Mouse (Mus musculus) cerebellum, adult 9-11 months (tissue): ENCODE results near the gene Cct3.

Experiments
- DNase-seq: peaks from one replicate; pipeline ENCODE4 v3.0.0; 2022

The Cct3 gene

DNA sequence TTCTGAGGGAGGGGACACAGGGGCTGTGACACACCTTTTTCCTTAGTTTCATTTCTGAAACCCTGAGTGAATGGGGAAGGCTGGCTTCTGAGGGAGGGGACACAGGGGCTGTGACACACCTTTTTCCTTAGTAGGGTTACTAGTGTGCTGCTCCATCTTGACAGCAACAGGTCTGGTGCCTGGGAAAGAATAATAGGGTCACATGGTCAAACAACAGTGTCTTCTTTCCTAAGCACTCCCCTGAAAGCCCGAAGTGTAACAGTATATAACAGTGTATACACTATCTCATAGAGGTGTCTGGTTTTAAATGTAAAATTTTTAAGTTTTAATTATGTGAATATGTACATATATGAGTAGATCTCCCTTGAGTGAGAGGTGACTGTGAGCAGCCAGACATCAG lies 1.6 kb upstream of the Cct3 start:
- DNase-seq: peak; percentile 9

DNA sequence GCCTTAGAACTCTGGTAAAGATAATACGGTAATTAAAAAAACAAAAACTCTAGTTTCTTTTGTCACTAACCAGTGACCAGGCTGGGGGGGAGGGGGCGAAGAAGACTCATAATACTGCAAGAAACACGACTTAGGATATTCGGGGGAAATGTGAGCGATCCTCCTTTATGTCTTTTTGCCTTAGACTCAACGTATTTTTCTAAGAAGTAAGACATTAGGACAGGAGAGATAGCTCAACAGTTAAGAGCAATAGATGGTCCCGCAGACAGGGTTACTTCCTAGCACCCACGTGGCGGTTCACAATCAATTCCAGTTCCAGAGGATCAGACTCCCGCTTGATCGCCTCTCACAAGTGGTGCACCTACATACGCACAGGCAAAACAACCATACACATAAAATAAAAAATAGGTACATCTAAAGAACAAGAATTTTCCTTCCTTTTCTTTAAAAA lies 781 bp upstream of the Cct3 start:
- no peak for DNase-seq

DNA sequence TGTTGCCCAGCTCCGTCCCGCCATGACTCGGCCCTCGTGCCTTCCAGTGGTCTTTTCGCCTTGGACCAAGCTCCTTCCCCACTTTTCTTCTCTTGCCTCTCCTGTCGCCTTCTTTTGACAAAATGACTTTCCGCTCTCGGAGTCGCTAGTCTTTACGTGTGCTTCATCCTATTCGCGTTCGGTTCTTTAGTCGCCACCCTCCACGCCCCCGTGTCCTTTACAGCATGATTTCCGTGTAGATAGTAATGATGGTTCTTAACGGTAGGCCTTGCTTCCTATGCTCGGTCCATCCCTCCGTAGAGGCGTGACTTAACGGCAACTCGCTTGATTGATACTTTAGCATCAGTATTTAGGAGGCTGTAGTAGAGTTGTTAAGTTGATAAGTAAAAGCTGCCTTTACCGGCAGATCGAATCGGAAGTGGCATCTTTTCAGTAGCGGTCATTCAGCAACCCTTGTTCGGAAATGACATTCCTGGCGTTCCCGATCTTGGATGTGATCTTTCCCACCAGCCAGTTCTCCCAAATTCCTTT lies 470 bp downstream of the Cct3 start:
- DNase-seq: no peak

DNA sequence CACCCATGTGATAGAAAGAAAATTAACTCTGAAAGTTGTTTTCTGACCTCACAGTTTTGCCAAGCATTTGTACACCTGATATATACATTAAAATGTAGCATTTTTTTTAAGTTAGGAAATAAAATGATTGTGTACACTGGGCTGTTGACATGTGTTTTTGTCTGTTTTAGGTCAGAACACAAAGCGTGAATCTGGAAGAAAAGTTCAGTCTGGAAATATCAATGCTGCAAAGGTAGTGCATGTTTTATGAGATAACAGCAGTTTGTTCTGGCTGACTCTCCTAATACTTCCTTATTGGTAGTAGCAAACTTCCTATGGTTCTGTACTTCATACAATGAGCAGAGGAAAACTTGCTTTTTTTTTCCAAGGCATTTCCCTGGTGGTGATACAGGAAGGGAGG lies 2.3 kb downstream of the Cct3 start:
- no peak for DNase-seq

DNA sequence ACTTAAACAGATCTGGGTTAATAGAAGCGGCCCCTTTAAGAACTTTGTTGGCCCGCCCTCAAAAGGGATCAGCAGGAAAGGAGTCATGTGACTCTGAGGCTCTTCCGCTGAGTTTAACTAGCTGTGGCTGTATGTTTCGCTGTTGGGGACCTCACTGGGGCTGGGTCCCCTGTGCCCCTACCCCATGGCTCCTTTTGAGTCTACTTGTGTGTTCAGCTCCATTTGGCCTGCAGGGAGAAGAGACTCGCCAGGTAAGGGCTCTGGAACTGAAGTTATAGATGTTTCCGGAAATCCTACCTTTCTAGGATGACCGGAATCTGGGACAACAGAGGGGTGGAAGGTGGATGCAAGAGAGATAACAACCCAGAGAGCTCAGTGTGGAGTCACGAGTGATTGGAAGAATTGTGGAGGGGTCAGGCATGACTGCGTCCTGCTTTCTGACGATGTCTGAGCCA lies 28.1 kb downstream of the Cct3 start, which contains the start of gene Glmp:
Gene Glmp, plus strand, starts transcription at position 73 of the 455 bp plus-strand sequence.
- peak; percentile 68 for DNase-seq

DNA sequence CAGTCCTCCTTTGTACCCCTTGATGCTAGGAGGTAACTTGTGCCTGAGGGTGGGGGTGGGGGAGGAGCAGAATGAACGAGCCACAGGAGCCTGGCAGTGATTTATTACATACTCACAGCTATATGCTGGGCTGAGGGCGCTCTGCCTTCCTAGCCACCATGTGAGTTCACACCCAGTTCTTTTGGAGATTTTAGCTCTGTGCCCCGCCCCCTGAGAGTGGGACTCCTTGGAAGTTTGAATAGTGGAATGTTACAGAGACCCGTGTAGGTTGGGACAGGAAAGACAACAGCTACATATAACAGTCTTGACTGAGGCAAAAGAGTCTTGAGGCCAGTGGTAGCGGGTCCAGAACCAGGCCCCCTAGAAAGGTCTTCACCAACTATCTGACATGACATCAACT lies 32.0 kb downstream of the Cct3 start:
- no peak for DNase-seq

DNA sequence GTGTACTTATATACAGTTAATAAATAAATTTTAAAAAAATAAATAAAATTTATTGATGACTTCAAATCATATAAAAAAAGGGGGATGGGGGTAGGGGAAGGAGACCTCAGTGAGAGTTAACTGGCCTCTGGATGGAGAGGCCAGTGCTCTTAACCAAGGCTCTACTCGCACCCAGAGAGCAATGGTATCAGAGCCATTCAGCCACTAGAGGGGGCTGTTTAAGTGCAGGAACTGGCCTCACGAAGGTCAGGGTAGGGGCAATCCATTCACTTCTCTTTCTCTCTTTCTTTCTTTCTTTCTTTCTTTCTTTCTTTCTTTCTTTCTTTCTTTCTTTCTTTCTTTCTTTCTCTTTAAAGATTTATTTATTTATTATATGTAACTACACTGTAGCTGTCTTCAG lies 34.4 kb downstream of the Cct3 start:
- DNase-seq: no peak

DNA sequence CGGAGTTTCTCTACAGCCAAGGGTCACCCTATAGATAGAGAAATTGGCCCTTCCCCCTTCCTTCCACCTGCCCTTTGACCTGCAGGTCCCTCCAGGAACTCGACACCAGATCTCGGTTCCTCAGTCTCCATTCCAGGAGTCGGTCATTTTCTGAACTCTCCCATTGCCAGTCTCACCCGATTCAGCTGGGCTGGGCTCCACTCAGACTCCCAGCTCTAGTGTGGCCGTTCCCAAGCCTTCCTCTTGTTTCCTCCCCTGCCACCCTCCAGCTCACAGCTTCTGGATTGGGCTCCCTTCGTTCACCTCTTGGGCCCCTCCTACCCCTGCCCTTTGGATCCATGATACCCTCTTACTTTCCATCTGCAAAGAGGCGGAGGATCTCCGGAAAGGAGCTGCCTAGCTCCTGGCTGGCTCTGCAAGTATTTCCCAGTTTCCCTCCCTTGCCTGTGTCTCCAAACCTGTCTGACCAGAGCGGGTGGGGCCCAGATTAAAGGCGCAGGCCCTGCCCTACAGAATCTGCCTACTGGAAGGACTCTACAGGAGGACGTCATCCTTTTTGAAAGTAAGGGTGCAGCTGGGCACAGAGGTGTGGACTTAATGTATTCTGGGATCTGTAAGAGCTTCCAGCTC lies 37.2 kb downstream of the Cct3 start:
- no peak for DNase-seq

DNA sequence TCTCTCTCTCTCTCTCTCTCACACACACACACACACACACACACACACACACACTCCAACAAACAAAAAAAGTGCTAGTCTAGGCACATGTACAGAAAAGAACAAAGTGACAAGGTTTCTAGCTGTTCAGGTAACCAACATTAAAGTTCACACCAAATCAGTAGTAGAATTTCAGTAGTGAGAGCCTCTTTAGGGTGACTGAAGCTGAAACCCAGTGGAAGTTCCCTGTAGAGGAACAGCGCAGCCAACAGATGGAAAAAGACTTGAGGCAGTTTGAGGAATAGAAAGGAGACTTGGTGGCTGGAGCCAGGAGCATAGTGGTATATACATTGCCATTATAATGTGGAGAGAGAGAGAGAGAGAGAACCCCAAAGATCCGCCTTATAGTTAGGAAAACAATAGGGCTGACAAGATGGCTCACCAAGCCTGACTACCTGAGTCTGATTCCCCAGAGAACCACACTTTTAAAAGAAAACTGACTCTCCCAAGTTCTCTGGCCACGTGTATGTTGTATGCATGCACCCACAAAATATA lies 38.1 kb downstream of the Cct3 start:
- no peak for DNase-seq

DNA sequence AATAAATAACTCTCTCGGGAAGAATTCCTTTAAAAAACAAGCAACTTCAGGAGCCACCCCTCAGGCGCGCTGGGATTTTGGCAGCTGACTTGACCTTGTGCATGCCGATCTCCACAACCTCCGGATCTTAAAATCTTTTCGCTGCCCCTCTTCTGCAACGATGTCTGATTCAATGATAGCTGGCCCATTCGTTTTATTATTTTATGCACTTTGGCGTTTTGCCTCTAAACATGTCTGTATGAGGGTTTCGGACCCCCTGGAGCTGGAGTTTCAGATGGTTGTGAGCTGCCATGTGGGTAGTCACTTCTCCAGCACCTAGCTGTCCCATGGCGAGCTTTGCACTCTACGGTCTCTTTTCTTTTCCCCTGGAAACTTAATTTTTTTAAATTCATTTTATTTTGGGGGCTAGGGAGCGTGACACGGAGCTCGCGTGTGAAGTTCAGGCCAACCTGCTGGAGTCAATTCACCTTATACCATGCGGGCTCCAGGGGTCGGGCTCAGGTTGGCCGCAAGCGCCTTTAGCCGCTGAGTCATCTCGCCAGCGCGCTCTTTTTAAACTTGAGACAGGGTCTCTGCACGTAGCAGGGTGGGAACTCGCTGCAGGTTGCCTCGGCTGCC lies 38.6 kb downstream of the Cct3 start:
- DNase-seq: peak; percentile 56

DNA sequence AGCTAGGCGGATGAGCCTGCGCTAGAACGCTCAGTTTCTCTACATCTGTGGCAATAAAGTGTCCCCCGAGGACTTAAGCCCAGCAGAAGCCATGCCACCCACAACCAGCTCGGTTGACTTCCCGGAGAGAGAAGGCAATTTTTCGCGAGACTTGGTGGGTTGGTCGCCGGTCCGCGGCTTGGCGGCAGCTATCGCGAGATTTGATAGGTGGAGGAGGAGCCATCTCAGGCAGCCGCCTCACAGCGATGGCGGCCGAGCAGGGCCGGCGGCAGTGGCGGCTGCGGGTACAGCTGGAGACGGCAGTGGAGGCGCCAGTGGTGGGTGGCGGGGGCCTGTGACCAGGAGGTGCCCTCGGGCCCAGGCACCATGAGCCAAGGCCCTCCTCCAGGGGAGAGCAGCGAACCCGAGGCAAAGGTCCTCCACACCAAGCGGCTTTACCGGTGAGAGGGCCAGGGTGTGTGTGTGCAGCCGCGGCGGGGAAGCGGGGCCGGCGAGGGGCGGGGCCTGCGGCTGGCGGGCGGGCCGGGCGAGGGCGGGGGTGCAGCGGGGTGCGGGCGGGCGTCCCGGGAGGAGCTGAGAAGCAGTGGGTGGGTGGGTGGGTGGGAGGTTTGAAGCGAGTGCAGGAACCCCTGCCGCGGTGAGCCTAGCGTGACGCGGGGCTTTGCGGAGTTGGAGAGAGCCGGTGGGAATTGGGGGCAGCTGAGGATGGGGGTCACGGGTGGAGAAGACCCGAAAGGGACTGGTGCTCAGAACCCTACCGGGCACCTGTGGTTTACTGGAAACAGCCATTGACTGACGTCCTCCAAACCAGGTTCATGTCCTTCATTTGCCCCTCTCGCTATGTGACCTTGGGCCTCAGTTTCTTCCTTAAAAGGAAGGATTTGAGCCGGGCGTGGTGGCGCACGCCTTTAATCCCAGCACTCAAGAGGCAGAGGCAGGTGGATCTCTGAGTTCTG lies 39.4 kb downstream of the Cct3 start, which contains the start of the genes Tmem79 and Smg5:
Gene Tmem79, minus strand, starts transcription at position 91 of the 956 bp plus-strand sequence.
Gene Smg5, plus strand, starts transcription at position 203 of the 956 bp plus-strand sequence.
- DNase-seq: peak; percentile 95

DNA sequence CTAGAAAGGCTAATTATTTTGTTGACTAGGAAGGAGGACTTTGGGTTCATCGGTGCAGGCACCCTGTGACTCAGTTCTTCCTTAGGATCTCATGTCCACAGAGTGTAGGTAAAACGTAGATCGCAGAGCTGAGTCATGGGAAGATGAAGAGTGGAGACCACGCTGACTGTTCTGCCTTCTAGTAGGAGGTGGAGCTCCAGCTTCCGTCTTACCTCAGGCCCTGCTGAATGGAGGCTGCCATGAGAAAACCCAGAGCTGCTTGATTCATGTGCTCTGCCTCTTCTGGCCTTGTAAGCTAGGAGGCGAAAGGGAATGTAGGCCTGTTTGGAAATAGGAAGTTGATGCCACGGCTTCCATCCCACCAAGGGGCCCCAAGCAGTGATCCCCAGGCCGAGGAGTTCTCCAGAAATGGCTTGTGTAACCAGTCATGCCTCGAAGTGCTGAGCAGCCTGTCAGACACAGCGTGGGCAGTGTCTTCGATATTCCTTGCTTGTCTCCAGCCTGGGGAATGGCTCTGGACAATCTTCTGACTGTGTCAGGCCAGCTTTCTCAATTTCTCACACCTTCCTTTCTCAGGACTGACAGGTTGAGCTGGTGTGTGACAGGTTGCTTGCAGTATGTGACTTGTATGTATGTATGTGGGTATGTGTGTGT lies 40.6 kb downstream of the Cct3 start:
- DNase-seq: no peak

DNA sequence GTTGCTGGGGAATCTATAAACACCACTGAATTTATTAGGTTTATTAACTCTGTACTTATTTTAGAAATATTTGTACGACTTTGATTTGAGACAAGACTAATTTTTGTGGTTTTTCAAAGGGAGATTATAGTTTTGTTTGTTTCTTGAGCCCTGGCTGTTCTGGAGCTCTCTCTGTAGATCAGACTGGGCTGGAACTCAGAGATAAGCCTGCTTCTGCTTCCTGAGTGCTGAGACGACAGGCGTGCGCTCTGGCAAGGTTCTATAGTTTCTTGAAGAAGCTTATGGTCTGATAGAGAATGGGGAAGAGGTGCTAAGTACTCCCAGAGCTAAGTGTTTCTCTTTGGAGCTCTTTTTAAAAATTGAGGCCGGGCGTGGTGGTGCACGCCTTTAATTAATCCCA lies 41.4 kb downstream of the Cct3 start:
- no peak for DNase-seq

DNA sequence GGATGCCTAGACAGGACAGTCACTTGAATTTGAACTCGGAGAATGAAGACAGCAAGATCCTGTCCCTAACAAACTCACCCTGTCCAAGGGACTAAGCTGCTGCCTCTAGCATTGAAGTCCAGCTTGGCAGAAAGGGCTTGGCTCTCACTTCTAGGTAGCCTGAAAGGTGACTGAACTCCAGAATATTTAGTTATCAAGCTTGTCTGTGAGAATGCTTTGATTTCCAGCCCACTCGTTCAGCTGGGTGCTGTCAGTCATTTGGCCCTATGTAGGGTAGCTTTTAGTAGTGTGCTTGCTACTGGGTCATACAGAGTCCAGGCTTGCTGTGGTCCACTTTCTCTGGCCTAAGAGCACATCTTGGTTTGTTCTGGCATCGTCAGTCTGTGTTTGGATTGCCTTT lies 42.1 kb downstream of the Cct3 start:
- DNase-seq: no peak

DNA sequence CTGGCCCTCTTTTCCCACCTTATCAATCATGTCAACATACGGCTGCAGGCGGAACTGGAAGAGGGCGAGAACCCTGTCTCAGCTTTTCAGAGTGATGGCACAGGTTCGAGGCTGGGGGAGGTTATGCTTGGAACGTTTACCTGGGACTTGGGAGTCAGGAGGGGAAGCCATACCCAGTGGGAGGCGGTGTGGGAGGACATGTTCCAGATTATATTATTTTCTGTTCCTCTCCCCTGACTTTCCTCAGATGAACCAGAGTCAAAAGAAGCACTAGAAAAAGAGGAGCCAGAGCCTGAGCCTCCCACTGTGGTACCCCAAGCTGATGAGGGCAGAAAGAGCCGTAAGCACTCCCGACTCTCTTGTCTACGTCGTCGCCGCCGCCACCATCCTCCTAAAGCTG lies 53.8 kb downstream of the Cct3 start:
- no peak for DNase-seq

DNA sequence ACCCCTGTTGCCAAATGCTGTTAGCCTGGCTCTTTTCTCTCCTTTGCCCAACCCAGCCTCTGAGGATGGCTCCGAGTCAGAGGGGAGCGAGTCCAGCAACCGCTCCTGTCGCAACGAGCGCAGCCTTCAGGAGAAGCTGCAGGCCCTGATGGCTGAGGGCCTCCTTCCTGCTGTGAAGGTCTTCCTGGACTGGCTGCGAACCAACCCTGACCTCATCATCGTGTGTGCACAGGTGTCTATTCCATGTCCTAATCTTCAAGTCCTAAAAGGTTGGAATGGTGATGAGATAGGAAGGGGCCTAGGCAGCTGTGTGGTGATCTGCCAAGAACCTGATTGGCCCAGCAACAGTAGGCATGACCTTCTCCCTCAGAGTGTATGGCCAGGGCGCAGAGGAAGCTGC lies 56.0 kb downstream of the Cct3 start:
- peak; percentile 78 for DNase-seq

DNA sequence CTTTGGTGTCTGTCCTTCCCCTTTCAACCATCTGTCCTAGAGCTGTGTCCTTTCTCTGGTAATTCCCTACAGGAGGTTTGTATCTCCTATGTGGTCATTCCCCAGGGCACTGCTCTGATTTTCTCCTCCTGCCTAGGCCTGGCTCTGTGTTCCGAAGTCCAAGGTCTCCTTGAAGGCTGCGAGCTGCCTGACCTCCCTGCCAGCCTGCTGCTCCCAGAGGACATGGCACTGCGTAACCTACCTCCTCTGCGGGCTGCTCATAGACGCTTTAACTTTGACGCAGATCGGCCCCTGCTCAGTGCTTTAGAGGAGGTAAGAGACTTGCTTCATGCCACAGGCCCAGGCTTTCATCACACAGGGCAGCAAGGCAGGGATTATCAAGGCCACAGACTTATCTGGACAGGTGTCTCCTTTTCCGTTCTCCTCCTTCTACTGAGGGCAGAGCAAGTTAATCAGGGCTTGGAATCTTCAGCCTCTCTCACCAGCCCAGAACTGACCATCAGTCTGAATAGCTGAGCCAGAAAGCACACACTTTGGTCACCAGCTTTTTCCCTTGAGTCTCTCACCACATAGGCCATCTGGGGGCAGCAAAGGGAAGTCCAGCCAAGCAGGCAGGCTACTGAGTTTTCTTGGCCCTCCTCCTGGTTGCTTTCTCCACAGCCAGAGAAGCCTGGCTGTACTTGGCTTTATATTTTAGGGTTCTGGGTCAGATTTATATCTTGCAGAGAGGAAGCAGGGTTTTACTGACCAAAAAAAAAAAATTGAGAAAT lies 57.7 kb downstream of the Cct3 start:
- peak; percentile 60 for DNase-seq

DNA sequence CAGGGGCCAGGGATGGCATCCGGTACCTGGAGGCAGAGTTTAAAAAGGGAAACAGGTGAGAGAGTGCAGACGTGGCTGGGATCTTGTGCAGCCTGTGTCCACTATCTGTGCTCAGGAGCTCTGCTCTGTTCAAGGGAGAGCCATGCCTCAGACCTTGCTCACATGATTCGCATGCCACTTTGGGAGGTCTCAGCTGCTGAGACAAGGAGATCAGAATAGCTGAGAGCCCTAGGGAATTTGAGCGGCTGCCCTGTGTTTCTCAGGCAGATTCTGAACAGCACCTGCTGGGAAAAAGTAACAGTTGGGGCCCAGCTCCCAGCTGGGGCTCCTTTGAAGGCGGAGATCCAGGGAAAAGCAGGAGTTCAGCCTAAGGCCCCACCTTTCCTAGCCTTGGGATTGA lies 62.7 kb downstream of the Cct3 start:
- no peak for DNase-seq

DNA sequence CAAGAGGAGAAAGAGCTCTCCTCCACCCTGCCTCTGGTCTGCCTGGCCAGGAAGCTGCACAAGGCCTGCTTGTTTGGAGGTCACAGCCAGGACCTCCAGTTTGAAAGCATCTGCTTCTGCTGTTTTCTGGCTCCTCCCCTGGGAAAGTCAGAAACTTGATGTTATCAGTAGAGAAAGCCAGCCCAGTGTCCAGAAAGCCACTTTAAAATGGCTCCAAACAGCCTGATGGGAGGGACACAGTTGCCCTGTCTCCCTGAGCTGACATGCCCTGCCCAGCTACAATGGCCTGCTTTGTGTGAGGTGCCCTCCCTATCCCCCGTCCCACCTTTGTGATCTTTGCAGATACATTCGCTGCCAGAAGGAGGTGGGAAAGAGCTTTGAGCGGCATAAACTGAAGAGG lies 63.1 kb downstream of the Cct3 start:
- no peak for DNase-seq

DNA sequence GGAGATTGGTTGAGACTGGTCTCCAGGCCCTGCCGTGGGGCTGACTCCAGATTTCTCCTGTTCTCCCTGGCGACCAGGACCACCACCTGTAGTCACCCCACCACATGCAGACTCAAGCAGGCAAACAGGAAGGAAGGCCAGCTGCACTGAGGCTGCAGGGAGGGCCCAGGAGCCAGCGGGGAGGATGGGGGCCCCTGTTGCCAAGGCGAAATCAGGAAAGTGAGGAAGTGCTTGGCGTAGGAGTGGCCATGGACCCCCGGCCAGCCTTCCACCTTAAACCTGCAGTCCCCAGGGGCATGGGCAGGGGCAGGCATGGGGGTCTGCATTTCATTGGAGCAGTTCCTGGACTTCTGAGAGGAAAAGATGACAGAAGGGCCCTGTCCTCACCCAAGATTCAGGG lies 64.2 kb downstream of the Cct3 start:
- DNase-seq: no peak

DNA sequence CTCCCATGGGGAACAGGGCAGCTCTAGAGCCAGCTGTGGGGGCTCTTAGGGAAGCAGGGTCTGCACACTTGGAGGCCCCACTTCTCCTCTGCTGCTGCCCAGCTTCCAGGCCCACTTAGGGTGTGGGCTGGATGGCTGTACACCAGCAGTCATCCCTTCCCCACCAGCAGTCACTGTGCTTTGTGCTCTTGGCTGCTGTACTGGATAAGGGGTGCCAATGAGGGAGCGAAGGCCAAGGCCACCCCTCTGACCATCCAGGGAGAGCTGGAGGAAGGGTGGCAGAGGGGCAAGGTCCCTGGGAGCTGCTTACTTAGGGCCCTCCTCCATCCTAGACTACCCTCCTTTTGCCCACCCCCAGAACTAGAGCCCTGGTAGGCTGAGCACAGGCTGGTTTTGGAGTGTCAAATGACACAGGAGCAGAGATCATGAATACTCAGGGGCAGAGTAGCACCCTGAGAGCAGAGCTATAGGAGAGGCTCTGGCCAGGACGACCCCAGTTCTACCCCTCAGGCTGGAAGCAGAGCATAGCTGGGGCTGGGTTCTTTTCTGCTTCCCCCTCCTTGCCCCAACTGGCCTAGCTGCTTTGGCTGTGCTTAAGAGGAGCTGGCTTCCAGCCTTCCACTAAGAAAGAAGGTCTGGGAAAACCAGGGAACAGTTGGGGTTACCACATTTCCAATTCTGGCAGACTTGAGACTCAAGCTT lies 64.8 kb downstream of the Cct3 start:
- peak; percentile 40 for DNase-seq
